Mouse (Mus musculus): Measurements from ENCODE around the gene Lurap1. TPM values are rescaled to one million over a fixed set of nuclear protein-coding genes. Genes with fewer than 3 reads are reported as not detected.

The Lurap1 gene
- total RNA-seq, 2 experiments from 2014 or later: 14.5 to 19.1 TPM

GRCm38 (mm10) chr4:116110695-116111094 is 40.4 kb downstream of the Lurap1 start:
- DNase-seq: no peak

- DNase-seq: no peak
These were observed 45.9 kb downstream of the Lurap1 start for GRCm38 (mm10) chr4:116105278-116105677.

GRCm38 (mm10) chr4:116100959-116101358 is 50.2 kb downstream of the Lurap1 start:
- no peak for DNase-seq

DNA sequence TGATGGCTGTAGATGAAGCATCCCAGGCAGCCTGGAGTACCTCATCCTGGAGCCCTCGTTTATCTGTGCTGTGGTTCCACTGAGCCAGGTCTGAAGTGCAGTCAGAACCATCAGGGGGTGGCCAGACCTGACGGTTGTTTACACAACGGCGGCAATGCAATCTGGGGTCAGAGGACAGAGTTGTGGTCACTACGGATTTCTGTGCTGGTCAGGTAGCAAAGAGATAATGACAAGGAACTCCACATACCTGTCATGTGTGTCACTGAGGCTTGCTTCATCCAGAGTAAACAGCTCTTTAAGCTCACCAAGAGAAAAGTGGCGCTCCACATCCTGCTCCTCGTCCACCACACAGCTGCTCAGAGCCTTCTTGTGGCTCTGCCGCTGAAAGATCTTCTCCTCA is 53.9 kb downstream of the Lurap1 start:
- DNase-seq: no peak

DNA sequence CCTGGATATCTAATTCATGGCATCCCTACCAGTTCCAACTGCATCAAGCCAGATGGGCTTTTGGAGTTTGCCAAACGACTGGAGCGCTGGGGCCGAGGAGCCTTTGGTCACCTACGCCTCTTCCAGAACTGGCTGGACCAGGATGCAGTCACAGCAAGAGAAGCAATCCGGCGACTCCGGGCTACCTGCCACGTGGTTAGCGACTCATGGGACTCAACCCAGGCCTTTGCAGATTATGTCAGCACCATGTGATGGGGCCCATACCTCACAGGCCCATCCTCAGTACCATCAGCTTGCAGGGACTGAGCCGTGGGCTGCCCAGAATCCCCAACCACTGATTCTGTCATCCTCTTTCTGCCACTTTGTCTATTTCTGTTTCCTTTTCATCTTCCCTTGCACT is 54.8 kb downstream of the Lurap1 start:
- no peak for DNase-seq

DNA sequence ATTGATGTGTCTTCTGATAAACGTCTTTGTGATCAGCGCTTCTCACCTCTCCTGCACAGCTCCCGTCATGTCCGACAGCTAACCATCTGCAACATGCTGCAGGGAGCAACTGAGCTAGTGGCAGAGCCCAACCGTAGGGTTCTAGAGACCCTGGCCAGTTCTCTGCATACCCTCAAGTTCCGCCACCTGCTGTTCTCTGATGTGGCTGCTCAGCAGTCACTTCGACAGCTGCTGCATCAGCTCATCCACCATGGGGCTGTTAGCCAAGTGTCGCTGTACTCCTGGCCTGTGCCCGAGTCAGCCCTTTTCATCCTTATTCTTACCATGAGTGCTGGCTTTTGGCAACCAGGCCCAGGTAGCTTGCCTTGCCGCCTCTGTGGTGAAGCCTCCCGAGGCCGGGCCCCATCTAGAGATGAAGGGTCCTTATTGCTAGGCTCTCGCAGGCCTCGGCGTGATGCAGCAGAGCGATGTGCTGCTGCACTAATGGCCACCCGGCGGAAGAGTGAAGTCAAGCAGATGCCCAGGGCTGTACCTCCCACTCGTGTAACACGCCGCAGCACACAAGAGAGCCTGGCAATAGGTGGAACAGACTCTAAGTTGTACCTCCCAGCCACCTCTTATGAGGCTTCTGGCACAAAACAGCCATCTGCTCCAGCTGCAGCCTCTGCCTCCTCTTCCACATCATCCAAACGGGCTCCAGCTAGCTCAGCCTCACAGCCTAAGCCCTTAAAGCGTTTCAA is 62.5 kb downstream of the Lurap1 start:
- no peak for DNase-seq

Other genes with a start within 250 kb of the Lurap1 start
- not detected for gene Dmbx1, start 211.4 kb downstream of the Lurap1 start, total RNA-seq (2021)
- 10 to 100 TPM in 1 of 2 experiments, 1 to 10 TPM in 1; 9.8 to 13.8 TPM for gene Faah, start 133.4 kb downstream of the Lurap1 start, total RNA-seq (2021)
- gene Nsun4, start 97.5 kb downstream of the Lurap1 start, total RNA-seq (2021): 10 to 100 TPM; 24.1 to 28.4 TPM
- 1,000 to 10,000 TPM; 1,050 to 1,199 TPM for gene Uqcrh, start 76.3 kb downstream of the Lurap1 start, total RNA-seq (2021)
- gene Lrrc41, start 76.1 kb downstream of the Lurap1 start, total RNA-seq (2021): 10 to 100 TPM; 54.5 to 60.0 TPM
- 1 to 10 TPM; 4.3 to 6.5 TPM for gene Rad54l, start 27.6 kb downstream of the Lurap1 start, total RNA-seq (2021)
- 10 to 100 TPM; 66.1 to 73.4 TPM for gene Pomgnt1, start 27.5 kb downstream of the Lurap1 start, total RNA-seq (2021)
- gene Tspan1, start 16.3 kb upstream of the Lurap1 start, total RNA-seq (2021): not detected
- gene 1700042G07Rik, start 22.0 kb upstream of the Lurap1 start, total RNA-seq (2021): not detected
- not detected for gene Gm49337, start 22.0 kb upstream of the Lurap1 start, total RNA-seq (2021)
- gene Pik3r3, start 70.3 kb upstream of the Lurap1 start, total RNA-seq (2021): 10 to 100 TPM; 15.6 to 18.9 TPM

Measured in adrenal gland, postnatal 10 days (tissue).